Mouse (Mus musculus) liver (tissue): ENCODE data around the gene Il13ra2.
"Not testable (repeated sequence)": the region's sequence is repeated elsewhere in the genome, so short reads cannot be mapped to it uniquely, and the experiment has no call there.

Source experiments
- DNase-seq: peaks from one replicate; pipeline ENCODE4 v3.0.0-alpha.2; 2020; ENCODE audit warnings: mixed read lengths

Il13ra2 gene

DNA sequence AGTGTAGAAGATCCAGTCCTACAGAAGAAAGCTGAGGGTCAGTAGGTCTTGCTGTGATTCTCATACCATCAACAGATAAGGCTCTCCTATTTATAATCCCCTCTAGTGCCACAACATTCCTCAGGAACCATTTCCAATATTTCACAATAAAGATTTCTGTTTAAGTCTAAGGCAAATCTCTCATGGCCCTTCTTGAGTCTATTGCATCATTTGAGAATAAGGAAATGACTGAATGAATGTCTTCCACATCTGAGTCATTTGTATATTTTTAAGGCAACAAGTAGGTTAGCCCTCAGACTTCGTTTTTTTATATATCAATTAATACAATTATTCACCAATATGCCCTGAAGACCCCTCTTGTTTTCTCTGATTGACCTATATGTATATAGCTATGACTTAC lies at the start of gene Il13ra2:
Gene Il13ra2, minus strand, starts transcription at position 64 of the 400 bp plus-strand sequence.
- DNase-seq: no peak

- not testable (repeated sequence) for DNase-seq
Observed at GRCm38 (mm10) chrX:147453610-147454009, 24.6 kb upstream of the Il13ra2 start, which contains the start of gene Vmn1r239-ps. TSS of gene Vmn1r239-ps (minus strand) at chrX:147453710.

DNA sequence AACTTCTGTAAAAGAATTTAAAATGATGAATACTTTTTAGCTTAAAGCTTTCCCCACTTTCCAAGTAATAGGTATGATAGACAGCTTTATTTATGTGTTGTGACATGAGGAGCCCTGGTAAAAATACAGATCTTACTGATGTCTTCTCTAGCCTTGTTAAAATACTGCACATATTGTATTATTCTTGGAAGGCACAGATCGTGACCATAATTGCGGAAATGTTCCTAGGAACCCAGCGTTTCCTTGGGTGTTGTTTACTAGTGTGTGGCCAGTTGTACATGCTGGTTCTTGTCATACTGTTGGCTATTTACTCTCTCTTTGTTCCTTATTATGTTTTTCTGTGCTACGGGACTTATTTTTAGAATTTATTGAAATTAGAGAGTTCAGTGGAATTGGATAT lies 14.4 kb upstream of the Il13ra2 start:
- no peak for DNase-seq

DNA sequence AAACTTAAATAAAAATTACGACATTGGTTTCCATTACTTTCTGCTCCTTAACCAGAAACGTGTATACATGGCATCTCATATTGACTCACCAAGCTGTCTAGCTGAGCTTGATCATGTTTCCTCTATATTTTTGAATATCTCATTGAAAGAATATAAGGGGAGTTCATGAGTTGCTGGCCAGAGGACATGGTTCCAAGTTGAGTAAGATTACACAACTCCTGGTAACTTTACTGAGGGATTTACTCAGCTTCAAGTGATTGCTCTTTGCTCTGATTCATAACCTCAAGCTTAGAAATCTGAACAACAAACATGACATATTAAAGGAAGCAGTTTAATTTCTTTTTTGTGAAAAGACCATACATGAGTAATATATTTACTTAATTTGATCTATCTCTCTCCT lies 6.4 kb upstream of the Il13ra2 start:
- DNase-seq: no peak

DNA sequence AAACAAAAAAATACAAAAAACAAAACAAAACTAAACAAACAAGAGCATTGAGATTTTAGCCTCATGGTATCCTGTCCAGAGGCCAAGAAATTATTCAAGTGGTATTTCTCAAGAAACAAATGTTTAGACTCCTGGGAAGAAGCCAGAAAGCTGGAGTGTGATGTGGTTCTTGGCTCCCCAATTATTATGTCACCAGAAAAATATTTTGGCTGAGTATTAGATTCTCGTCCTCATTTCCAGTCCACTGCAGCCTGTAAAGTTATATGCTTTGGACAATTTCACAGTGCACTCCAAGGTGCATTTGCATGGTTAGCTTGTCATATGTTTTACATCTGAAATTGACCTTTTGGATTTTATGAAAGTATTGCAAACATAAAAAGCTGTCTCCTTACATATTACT lies 761 bp upstream of the Il13ra2 start:
- DNase-seq: no peak

- DNase-seq: no peak
Observed at GRCm38 (mm10) chrX:147393446-147393845, 35.5 kb downstream of the Il13ra2 start.

DNA sequence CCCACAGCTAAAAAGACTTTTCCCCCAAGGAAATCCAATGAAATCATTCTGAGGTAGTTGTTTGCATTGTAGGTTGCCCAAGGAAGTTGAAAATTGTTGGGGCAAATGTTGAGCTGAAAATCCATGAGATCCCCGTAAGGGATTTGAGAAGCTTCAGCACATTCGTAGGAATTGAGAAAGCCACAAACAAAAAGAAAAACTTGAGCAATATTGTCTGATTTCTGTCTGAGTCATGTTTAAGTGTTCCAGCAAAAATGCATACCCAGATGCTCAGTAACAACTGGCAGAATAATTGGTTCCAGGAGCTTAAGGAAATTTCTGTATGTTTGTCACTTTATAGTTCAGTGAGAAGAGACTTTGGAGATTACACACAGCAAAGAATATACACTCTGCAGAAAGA lies 79.8 kb downstream of the Il13ra2 start:
- DNase-seq: no peak
